31 mouse cellular contexts compared by ENCODE assay signal in genomic region chr4:54910300-54910699, GRCm38 (mm10). TPM values are rescaled to one million over a fixed set of nuclear protein-coding genes. Genes with fewer than 3 reads are reported as not detected.
A peak's percentile ranks its signal among the peaks of the same experiment; 100 is the strongest.
DNase-seq lines count a peak whose midpoint lies in the region; ATAC-seq and TF ChIP-seq lines count a peak whose summit lies in the region.
"Had no signal": no experiment of that assay in that cellular context is flagged by ENCODE, and none has a peak within 500 bp of the region (broad histone marks: within the 10 kb centered on the region; RNA-seq: fewer than 3 reads in every experiment).

No protein-coding gene starts in this region.

- no peak overlapping the region for H3K4me2 ChIP-seq in myocyte (ENCODE audit: low read depth)
- H3K4me2 ChIP-seq: embryonic facial prominence, embryonic 13.5 days; forebrain, embryonic 13.5 days; heart, embryonic 12.5 days; hindbrain, embryonic 13.5 days; limb, embryonic 13.5 days; liver, embryonic 13.5 days; midbrain, embryonic 15.5 days; neural tube, embryonic 12.5 days had no signal

- no peaks in the 10 kb centered on the region for H3K27me3 ChIP-seq in myocyte (ENCODE audit: control insufficient read depth, insufficient read depth, insufficient read length)
- H3K27me3 ChIP-seq: embryonic facial prominence, embryonic 13.5 days; forebrain, embryonic 13.5 days; heart, embryonic 12.5 days; hindbrain, embryonic 13.5 days; limb, embryonic 13.5 days; liver, embryonic 13.5 days; midbrain, embryonic 15.5 days; neural tube, embryonic 12.5 days had no signal

- no peak overlapping the region for H3ac ChIP-seq in myocyte (ENCODE audit: control insufficient read depth, insufficient read length)

- no peak overlapping the region for H3K4me3 ChIP-seq in myocyte
- H3K4me3 ChIP-seq: embryonic facial prominence, embryonic 13.5 days; forebrain, embryonic 13.5 days; heart, adult 2 months; heart, embryonic 12.5 days; hindbrain, embryonic 13.5 days; limb, embryonic 13.5 days; liver, embryonic 13.5 days; midbrain, embryonic 10.5 days; midbrain, embryonic 15.5 days; neural tube, embryonic 12.5 days had no signal

- peak; percentile 12 to 88 for DNase-seq in adrenal gland, adult (ENCODE audit: inconsistent age in 2 of 2, low spot score in 1 of 2)
- DNase-seq in adrenal gland, postnatal 4 days (ENCODE audit: low spot score in 2 of 2): no peak
- peak; percentile 30 for DNase-seq in adipocyte (ENCODE audit: low spot score)
- peak; percentile 28 for DNase-seq in adrenal gland, postnatal 25 days
- no peak for DNase-seq in gastrocnemius, postnatal 10 days
- DNase-seq in gastrocnemius, postnatal 14 days: no peak
- DNase-seq: cerebellum, adult 11 months; cerebellum, adult 9-10 months; gastrocnemius, postnatal 36 days; heart, adult 2 months; heart, postnatal 4 days; kidney, adult 9 months; kidney, postnatal 14 days; liver, embryonic 13.5 days; lung, adult 18-20 months; lung, postnatal 14 days; right cerebral cortex, postnatal 4 days; thymus, adult 18-20 months; thymus, postnatal 25 days had no signal

- intact Hi-C loops in gastrocnemius, postnatal 14 days (cut with DNase I; ENCODE audit: low total_unique reads): no loop called here

- TF ChIP-seq POLR2A in myocyte (IDR thresholded peaks at IDR 0.05; ENCODE audit: insufficient read length, low read depth): no peak

- H3K36me3 ChIP-seq in myocyte (ENCODE audit: control insufficient read depth, insufficient read depth): no peaks in the 10 kb centered on the region
- H3K36me3 ChIP-seq: embryonic facial prominence, embryonic 13.5 days; heart, embryonic 12.5 days; hindbrain, embryonic 13.5 days; limb, embryonic 13.5 days; liver, embryonic 13.5 days; midbrain, embryonic 10.5 days; midbrain, embryonic 15.5 days; neural tube, embryonic 12.5 days had no signal

- no peak for ATAC-seq in inflammation-experienced regulatory T-cells, adult 6 months
- ATAC-seq: forebrain, embryonic 13.5 days; intestine, postnatal 0 days; midbrain, embryonic 15.5 days had no signal

- no peaks in the 10 kb centered on the region for H3K79me2 ChIP-seq in myocyte (ENCODE audit: control insufficient read depth, insufficient read depth)

TF ChIP-seq in myocyte, 11 proteins besides CTCF, POLR2A, EP300 and RAD21:
- no peak for TF ChIP-seq TCF3 (IDR thresholded peaks at IDR 0.05; ENCODE audit: insufficient read length, low read depth)
- no peak for TF ChIP-seq TCF12 (IDR thresholded peaks at IDR 0.05; ENCODE audit: insufficient read depth, poor library complexity, severe bottlenecking)
- peak; percentile 93 for TF ChIP-seq CEBPB (IDR thresholded peaks at IDR 0.05; ENCODE audit: insufficient read depth, poor library complexity, severe bottlenecking)

RNA-seq across cellular contexts. Expression of gene Zfp462, which starts 34.5 kb away (rescaled TPM):
- 10 to 100 TPM; 63.1 to 67.5 TPM for total RNA-seq in adrenal gland, postnatal 4 days (2021)
- total RNA-seq in adrenal gland, postnatal 25 days (2021): 45.3 and 51.6 TPM in 2 replicates
- polyA plus RNA-seq in myocyte (2012; fragmentation: generic; extraction: Trizol): 3.1 TPM
- total RNA-seq in gastrocnemius, postnatal 10 days (2021): 10 to 100 TPM; 24.0 to 39.0 TPM
- 10 to 100 TPM; 13.7 to 21.1 TPM for total RNA-seq in gastrocnemius, postnatal 14 days (2021)
- under 1 TPM in 1 of 3 experiments, not detected in 2; 0.07 TPM for polyA plus RNA-seq in inflammation-experienced regulatory T-cells, adult 6 months (2017; shearing (Covaris generic))
- total RNA-seq: MEL had no signal

Comparison
In these comparisons a context has a peak if more than half of its experiments do, and no peak if none do; other contexts are left out.
1. DNase-seq: peak in adrenal gland, adult (2 of 2), adipocyte (single experiment) and adrenal gland, postnatal 25 days (single experiment); none in adrenal gland, postnatal 4 days (0 of 2), gastrocnemius, postnatal 10 days (single experiment) and gastrocnemius, postnatal 14 days (single experiment).